Mouse (Mus musculus): Measurements from ENCODE around the gene Ptprt. TPM values are rescaled to one million over a fixed set of nuclear protein-coding genes. Genes with fewer than 3 reads are reported as not detected.

Ptprt gene
- polyA plus RNA-seq, 1 experiment from 2014 or later = 7.9 TPM

DNA sequence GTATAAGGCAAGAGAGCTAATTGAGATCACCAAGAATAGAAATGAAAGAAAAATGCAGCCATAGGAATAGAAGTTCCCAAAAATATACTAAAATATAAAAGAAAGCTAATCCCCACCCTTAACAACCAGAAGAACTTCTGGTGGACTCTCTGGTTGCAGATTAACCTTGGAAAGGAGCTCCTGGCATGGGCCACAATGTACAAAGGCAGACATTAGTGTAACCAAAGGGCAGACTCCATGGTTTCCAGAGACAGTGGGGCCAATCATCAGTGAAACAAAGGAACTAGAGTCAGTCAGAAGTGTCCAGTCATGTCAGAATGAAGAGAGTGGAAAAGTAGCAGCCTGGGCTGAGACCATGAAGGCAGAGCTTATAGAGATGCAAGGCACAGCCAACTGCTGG, 440.4 kb downstream of the Ptprt start:
- no peaks in the 10 kb centered on the region for H3K27me3 ChIP-seq (replicated peaks; ENCODE audit: control insufficient read depth, insufficient read depth, low read length)
- ATAC-seq = no peak
- H3K9ac ChIP-seq (replicated peaks; ENCODE audit: low read depth, low read length) = no peak overlapping the region
- no peaks in the 10 kb centered on the region for H3K9me3 ChIP-seq (ENCODE audit: control insufficient read depth, low read length)
- no peak overlapping the region for H3K4me2 ChIP-seq (ENCODE audit: low read length)
- H3K4me3 ChIP-seq (replicated peaks; ENCODE audit: low read length) = no peak overlapping the region
- peaks cover 3% of the 10 kb centered on the region; the same call in 1 of the 2 replicates for H3K4me1 ChIP-seq (replicated peaks; ENCODE audit: control insufficient read depth, insufficient read depth, low read length)
- no peak overlapping the region for H3K27ac ChIP-seq (ENCODE audit: low read length)
- no peaks in the 10 kb centered on the region for H3K36me3 ChIP-seq (ENCODE audit: control insufficient read depth, insufficient read depth)

DNA sequence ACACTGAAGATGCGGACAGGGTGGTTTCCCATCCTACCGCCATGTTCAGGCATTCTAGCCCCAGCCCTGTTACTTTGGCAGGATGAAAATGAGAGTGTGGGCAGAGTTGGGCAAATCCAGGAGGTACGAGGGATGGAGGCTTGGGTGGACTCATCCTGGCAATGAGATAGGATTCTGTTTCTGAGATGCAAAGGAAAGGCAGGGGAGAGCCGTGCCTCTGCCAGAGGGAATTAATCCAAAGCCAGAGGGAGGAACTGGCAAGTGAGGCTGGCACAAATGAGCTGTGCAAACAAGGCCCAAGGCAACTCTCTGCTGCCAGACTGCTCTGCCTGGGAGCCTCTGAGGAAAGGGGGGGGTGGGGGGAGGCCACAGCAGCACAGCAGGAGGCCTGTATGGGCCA, 441.4 kb downstream of the Ptprt start:
- no peaks in the 10 kb centered on the region for H3K36me3 ChIP-seq (ENCODE audit: control insufficient read depth, insufficient read depth)
- no peak overlapping the region for H3K4me3 ChIP-seq (replicated peaks; ENCODE audit: low read length)
- H3K9ac ChIP-seq (replicated peaks; ENCODE audit: low read depth, low read length) = no peak overlapping the region
- no peak overlapping the region for H3K4me2 ChIP-seq (ENCODE audit: low read length)
- ATAC-seq = peak; percentile 84; the same call in 1 of the 2 replicates
- 69% methylated on average over 4 of the region's 4 CpGs for WGBS
- H3K27ac ChIP-seq (ENCODE audit: low read length) = no peak overlapping the region
- no peaks in the 10 kb centered on the region for H3K9me3 ChIP-seq (ENCODE audit: control insufficient read depth, low read length)
- peaks cover 3% of the 10 kb centered on the region; the same call in 1 of the 2 replicates for H3K4me1 ChIP-seq (replicated peaks; ENCODE audit: control insufficient read depth, insufficient read depth, low read length)
- no peaks in the 10 kb centered on the region for H3K27me3 ChIP-seq (replicated peaks; ENCODE audit: control insufficient read depth, insufficient read depth, low read length)

DNA sequence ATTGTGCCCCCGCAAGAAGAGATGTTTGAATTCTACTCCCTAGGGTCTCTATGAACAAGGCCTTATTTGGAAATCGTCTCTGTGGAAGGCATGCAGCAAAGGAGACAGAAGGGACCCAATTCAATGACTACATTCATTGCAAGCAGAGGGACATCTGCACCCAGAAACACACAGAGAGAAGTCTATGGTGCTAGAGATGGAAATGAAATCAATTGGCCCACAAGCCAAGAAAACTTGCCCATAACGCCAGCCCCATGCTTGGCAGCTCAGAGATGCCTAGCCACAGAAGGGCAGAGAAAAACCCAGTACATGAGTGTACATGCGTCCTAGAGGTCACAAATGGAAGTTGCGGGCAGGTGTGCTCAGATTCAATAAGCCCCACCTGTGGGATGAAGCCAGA, 443.1 kb downstream of the Ptprt start:
- Histone ChIP-seq H3K9me3 (ENCODE audit: control insufficient read depth, low read length) (no peaks in the 10 kb centered on the region), H3K4me2 (ENCODE audit: low read length) (no peak overlapping the region), H3K9ac (replicated peaks; ENCODE audit: low read depth, low read length) (no peak overlapping the region), H3K36me3 (ENCODE audit: control insufficient read depth, insufficient read depth) (no peaks in the 10 kb centered on the region), H3K4me1 (replicated peaks; ENCODE audit: control insufficient read depth, insufficient read depth, low read length) (peaks cover 3% of the 10 kb centered on the region; the same call in 1 of the 2 replicates), H3K4me3 (replicated peaks; ENCODE audit: low read length) (no peak overlapping the region), H3K27me3 (replicated peaks; ENCODE audit: control insufficient read depth, insufficient read depth, low read length) (no peaks in the 10 kb centered on the region), H3K27ac (ENCODE audit: low read length) (no peak overlapping the region)
- no peak for ATAC-seq
- 74% methylated on average over 5 of the region's 5 CpGs for WGBS

DNA sequence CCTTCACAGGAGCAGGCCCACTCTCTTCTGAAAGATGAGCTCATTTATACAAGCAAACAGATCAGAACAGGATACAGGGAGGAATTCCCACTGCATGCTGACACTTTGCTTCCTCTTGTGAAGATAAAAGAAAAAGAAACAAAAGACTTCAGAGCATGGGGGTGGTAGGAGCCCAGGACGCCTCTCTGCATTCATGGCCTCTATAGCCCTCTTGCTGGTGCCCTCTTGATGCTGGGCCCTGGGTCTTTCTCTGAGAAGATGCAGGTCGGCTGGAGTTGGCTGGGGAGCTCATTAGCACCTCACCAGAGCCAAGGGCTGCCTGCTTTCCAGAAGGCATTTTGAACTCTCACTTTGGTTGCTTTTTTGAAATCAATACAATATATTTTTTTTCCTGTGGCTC, 448.6 kb downstream of the Ptprt start:
- no peaks in the 10 kb centered on the region for H3K4me1 ChIP-seq (replicated peaks; ENCODE audit: control insufficient read depth, insufficient read depth, low read length)
- H3K4me3 ChIP-seq (replicated peaks; ENCODE audit: low read length) = no peak overlapping the region
- H3K27me3 ChIP-seq (replicated peaks; ENCODE audit: control insufficient read depth, insufficient read depth, low read length) = no peaks in the 10 kb centered on the region
- no peak for ATAC-seq
- no peaks in the 10 kb centered on the region for H3K9me3 ChIP-seq (ENCODE audit: control insufficient read depth, low read length)
- H3K27ac ChIP-seq (ENCODE audit: low read length) = no peak overlapping the region
- H3K9ac ChIP-seq (replicated peaks; ENCODE audit: low read depth, low read length) = no peak overlapping the region
- WGBS = 20% methylated on average over 2 of the region's 2 CpGs
- no peak overlapping the region for H3K4me2 ChIP-seq (ENCODE audit: low read length)
- H3K36me3 ChIP-seq (ENCODE audit: control insufficient read depth, insufficient read depth) = no peaks in the 10 kb centered on the region

DNA sequence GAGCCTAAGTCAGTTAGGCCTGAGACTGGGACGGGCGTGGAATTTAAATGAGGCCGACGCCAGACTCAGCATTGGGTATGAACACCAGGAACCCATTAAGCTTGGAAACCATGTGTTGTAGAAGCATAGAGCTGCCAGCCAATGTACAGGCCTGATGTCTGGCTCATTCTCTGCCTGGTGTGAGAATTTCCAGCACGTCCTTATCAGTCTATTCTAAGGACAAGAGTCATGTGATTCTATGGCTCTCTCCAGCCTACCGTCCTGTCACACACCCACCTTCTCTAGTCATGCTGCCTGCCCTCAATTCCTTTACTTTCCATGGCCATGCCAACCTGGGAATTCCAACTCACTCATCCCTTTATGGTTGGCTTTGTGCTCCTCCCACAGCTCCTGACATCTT, 450.4 kb downstream of the Ptprt start:
- no peaks in the 10 kb centered on the region for H3K36me3 ChIP-seq (ENCODE audit: control insufficient read depth, insufficient read depth)
- H3K27ac ChIP-seq (ENCODE audit: low read length) = no peak overlapping the region
- H3K27me3 ChIP-seq (replicated peaks; ENCODE audit: control insufficient read depth, insufficient read depth, low read length) = no peaks in the 10 kb centered on the region
- H3K4me1 ChIP-seq (replicated peaks; ENCODE audit: control insufficient read depth, insufficient read depth, low read length) = no peaks in the 10 kb centered on the region
- H3K9ac ChIP-seq (replicated peaks; ENCODE audit: low read depth, low read length) = no peak overlapping the region
- 82% methylated on average over 6 of the region's 6 CpGs for WGBS
- H3K4me3 ChIP-seq (replicated peaks; ENCODE audit: low read length) = no peak overlapping the region
- no peaks in the 10 kb centered on the region for H3K9me3 ChIP-seq (ENCODE audit: control insufficient read depth, low read length)
- ATAC-seq = no peak
- no peak overlapping the region for H3K4me2 ChIP-seq (ENCODE audit: low read length)

DNA sequence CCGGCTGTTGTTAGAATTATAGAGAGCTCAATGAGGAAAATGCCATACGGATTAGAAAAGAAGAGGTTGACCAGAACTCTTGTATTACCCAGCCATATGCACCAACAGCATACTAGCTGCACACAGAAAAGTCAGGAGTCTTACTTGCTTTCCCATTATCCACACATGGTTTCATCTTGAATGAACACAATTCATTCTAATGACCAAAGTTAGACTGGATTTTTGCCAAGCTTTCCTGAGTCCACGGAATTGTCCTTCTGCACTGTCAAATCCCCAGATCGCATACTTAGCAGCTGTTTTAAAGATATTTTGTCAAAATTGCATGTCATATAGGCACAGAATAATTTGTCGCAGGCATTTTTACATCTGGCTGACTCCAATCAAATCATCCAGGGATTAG, 463.6 kb downstream of the Ptprt start:
- H3K36me3 ChIP-seq (ENCODE audit: control insufficient read depth, insufficient read depth) = no peaks in the 10 kb centered on the region
- H3K27me3 ChIP-seq (replicated peaks; ENCODE audit: control insufficient read depth, insufficient read depth, low read length) = no peaks in the 10 kb centered on the region
- ATAC-seq = no peak
- no peak overlapping the region for H3K27ac ChIP-seq (ENCODE audit: low read length)
- H3K4me1 ChIP-seq (replicated peaks; ENCODE audit: control insufficient read depth, insufficient read depth, low read length) = no peaks in the 10 kb centered on the region
- H3K9ac ChIP-seq (replicated peaks; ENCODE audit: low read depth, low read length) = no peak overlapping the region
- no peak overlapping the region for H3K4me3 ChIP-seq (replicated peaks; ENCODE audit: low read length)
- 61% methylated on average over 5 of the region's 5 CpGs for WGBS
- H3K9me3 ChIP-seq (ENCODE audit: control insufficient read depth, low read length) = no peaks in the 10 kb centered on the region
- H3K4me2 ChIP-seq (ENCODE audit: low read length) = no peak overlapping the region

DNA sequence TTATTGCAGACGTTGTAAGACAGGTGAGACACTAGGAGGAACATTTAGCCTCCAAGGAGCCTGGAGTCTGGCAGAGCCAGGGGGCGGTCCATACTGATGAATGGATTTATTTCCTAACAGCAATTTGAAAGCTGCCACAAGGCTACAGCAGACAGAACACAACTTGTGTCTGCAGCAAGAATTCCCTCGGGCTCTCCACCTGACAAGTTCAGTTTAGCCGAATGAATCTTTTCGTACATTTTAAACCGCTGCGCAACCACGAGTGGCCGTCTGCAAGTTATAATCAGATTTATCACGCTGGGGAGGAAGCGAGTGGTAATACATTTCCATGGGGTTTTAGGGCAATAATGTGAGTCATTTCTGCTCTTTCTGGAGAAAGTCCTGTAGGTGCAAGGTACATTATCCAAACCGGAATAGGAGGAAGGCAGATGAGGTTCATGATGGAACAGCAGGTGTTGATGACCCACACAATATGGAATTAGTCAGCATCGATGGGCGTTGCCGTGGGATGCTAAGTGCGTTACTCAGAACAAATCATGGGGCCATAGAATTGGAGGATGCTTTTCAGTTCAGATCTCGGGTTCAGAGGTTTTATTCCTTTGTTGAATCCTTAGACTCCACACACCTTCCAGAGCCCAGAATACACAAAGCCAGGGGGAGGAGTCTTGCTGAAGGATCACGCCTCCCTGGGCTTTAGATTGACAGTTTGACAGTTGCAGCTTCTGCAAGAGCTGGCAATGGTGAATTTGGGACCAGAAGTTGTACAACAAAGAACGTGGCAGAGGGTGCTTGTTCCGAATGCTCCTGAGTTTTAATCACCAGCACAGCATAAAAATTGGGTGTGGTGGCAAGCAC, 478.1 kb downstream of the Ptprt start:
- WGBS = 66% methylated on average over 20 of the region's 20 CpGs
- Histone ChIP-seq H3K4me1 (replicated peaks; ENCODE audit: control insufficient read depth, insufficient read depth, low read length) (no peaks in the 10 kb centered on the region), H3K9me3 (ENCODE audit: control insufficient read depth, low read length) (no peaks in the 10 kb centered on the region), H3K4me2 (ENCODE audit: low read length) (no peak overlapping the region), H3K27ac (ENCODE audit: low read length) (no peak overlapping the region), H3K4me3 (replicated peaks; ENCODE audit: low read length) (no peak overlapping the region), H3K9ac (replicated peaks; ENCODE audit: low read depth, low read length) (no peak overlapping the region), H3K27me3 (replicated peaks; ENCODE audit: control insufficient read depth, insufficient read depth, low read length) (no peaks in the 10 kb centered on the region), H3K36me3 (ENCODE audit: control insufficient read depth, insufficient read depth) (no peaks in the 10 kb centered on the region)
- 0 out of 2 replicates have a peak, but pooled peaks have one; percentile 40 for ATAC-seq

DNA sequence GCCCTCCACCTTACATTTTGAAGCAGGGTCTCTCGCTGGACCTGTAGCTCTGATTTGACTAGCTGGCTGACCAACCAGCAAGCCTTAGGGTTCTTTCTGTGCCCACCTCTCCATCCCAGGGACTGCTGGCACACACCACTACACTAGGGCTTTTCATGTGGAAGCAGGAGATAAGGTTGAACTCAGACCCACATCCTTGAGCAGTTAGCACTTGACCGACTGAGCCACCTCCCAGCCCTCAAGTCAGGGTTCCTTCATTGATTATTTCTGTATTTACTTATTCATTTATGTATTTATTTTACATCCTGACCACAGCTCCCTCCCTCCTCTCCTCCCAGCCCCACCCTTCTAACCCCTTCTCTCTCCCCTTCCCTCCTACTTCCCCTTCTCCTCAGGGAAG, 479.1 kb downstream of the Ptprt start:
- Histone ChIP-seq H3K4me2 (ENCODE audit: low read length) (no peak overlapping the region), H3K27ac (ENCODE audit: low read length) (no peak overlapping the region), H3K9me3 (ENCODE audit: control insufficient read depth, low read length) (no peaks in the 10 kb centered on the region), H3K36me3 (ENCODE audit: control insufficient read depth, insufficient read depth) (no peaks in the 10 kb centered on the region), H3K4me3 (replicated peaks; ENCODE audit: low read length) (no peak overlapping the region), H3K4me1 (replicated peaks; ENCODE audit: control insufficient read depth, insufficient read depth, low read length) (no peaks in the 10 kb centered on the region), H3K27me3 (replicated peaks; ENCODE audit: control insufficient read depth, insufficient read depth, low read length) (no peaks in the 10 kb centered on the region), H3K9ac (replicated peaks; ENCODE audit: low read depth, low read length) (no peak overlapping the region)
- 85% methylated on average over 2 of the region's 2 CpGs for WGBS
- no peak for ATAC-seq

DNA sequence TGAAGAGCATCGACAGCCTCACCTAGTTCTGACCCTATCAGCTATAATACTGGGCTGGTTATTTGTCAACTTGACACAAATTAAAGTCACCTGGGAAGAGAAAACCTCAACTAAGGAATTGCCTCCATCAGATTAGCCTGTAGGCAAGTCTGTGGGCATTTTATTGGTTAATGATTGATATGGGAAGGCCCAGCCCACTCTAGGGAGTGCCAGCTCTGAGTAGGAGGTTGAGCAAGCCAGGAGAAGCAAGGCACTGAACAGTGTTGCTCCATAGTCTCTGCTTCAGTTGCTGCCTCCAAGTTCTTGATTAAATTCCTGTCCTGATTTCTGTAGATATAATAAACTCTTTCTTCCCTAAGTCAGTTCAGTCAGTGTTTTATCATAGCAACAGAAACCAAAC, 488.4 kb downstream of the Ptprt start:
- WGBS = 97% methylated on average over 1 of the region's 1 CpGs
- Histone ChIP-seq H3K4me1 (replicated peaks; ENCODE audit: control insufficient read depth, insufficient read depth, low read length) (no peaks in the 10 kb centered on the region), H3K27ac (ENCODE audit: low read length) (no peak overlapping the region), H3K27me3 (replicated peaks; ENCODE audit: control insufficient read depth, insufficient read depth, low read length) (no peaks in the 10 kb centered on the region), H3K9ac (replicated peaks; ENCODE audit: low read depth, low read length) (no peak overlapping the region), H3K4me3 (replicated peaks; ENCODE audit: low read length) (no peak overlapping the region), H3K36me3 (ENCODE audit: control insufficient read depth, insufficient read depth) (no peaks in the 10 kb centered on the region), H3K9me3 (ENCODE audit: control insufficient read depth, low read length) (no peaks in the 10 kb centered on the region), H3K4me2 (ENCODE audit: low read length) (no peak overlapping the region)
- no peak for ATAC-seq

All from forebrain, embryonic 16.5 days (tissue).